Mouse (Mus musculus) testis, postnatal 14 days (tissue): ENCODE results near the gene Mn1.

Experiments
- DNase-seq: peaks from one replicate; pipeline ENCODE4 v3.0.0; 2021; ENCODE audit warnings: low spot score

Mn1 gene

GRCm38 (mm10) chr5:111409412-111410044, 7.6 kb upstream of the Mn1 start:
- DNase-seq, result no peak

GRCm38 (mm10) chr5:111410665-111411064, 6.5 kb upstream of the Mn1 start:
- no peak for DNase-seq

GRCm38 (mm10) chr5:111414192-111414591, 3.0 kb upstream of the Mn1 start:
- DNase-seq, result no peak

- no peak for DNase-seq
Observed at GRCm38 (mm10) chr5:111414770-111415249, 2.4 kb upstream of the Mn1 start.

GRCm38 (mm10) chr5:111415575-111415974, 1.6 kb upstream of the Mn1 start:
- no peak for DNase-seq

GRCm38 (mm10) chr5:111416048-111416447, 1.1 kb upstream of the Mn1 start:
- DNase-seq, result no peak

- no peak for DNase-seq
Observed at GRCm38 (mm10) chr5:111417378-111418131, 393 bp downstream of the Mn1 start.

GRCm38 (mm10) chr5:111418202-111419120, 1.3 kb downstream of the Mn1 start:
- no peak for DNase-seq

- DNase-seq, result no peak
Observed at GRCm38 (mm10) chr5:111419121-111419881, 2.1 kb downstream of the Mn1 start.

GRCm38 (mm10) chr5:111420011-111420691, 3.0 kb downstream of the Mn1 start:
- no peak for DNase-seq

GRCm38 (mm10) chr5:111420896-111421295, 3.7 kb downstream of the Mn1 start:
- DNase-seq, result no peak

GRCm38 (mm10) chr5:111421424-111421823, 4.3 kb downstream of the Mn1 start:
- DNase-seq, result no peak

GRCm38 (mm10) chr5:111422058-111422800, 5.1 kb downstream of the Mn1 start:
- no peak for DNase-seq

- no peak for DNase-seq
Observed at GRCm38 (mm10) chr5:111423011-111423410, 5.8 kb downstream of the Mn1 start.

- DNase-seq, result no peak
Observed at GRCm38 (mm10) chr5:111423616-111424015, 6.5 kb downstream of the Mn1 start.

GRCm38 (mm10) chr5:111425813-111426212, 8.7 kb downstream of the Mn1 start:
- no peak for DNase-seq

- no peak for DNase-seq
Observed at GRCm38 (mm10) chr5:111426249-111426648, 9.1 kb downstream of the Mn1 start.

GRCm38 (mm10) chr5:111428882-111429281, 11.7 kb downstream of the Mn1 start:
- DNase-seq, result no peak

- no peak for DNase-seq
Observed at GRCm38 (mm10) chr5:111429726-111430125, 12.6 kb downstream of the Mn1 start.

GRCm38 (mm10) chr5:111431007-111431730, 14.0 kb downstream of the Mn1 start:
- DNase-seq, result no peak
